Mouse (Mus musculus) macrophage (primary cell): ENCODE data around the gene Tmc3. TPM values are rescaled to one million over a fixed set of nuclear protein-coding genes. Genes with fewer than 3 reads are reported as not detected.

ENCODE experiments used
- H3K27ac ChIP-seq: fragments of 350-480 bp; formaldehyde crosslinking; 2 replicates; pipeline ENCODE4 v1.9.0; 2021
- H3K36me3 ChIP-seq: fragments of 350-480 bp; formaldehyde crosslinking; 2 replicates; pipeline ENCODE4 v1.9.0; 2021; ENCODE audit errors: inconsistent target
- H3K4me3 ChIP-seq: fragments of 350-480 bp; formaldehyde crosslinking; 2 replicates; pipeline ENCODE4 v1.9.0; 2021; ENCODE audit errors: inconsistent target
- H3K79me2 ChIP-seq: fragments of 350-480 bp; formaldehyde crosslinking; 2 replicates; pipeline ENCODE4 v1.9.0; 2021; ENCODE audit errors: inconsistent target
- WGBS: methylation state at CpG from one replicate; pipeline ENCODE4 v1.1.7; 2026; ENCODE audit warnings: inconsistent platforms; ENCODE audit not compliant: missing documents; 5-methylcytosine and 5-hydroxymethylcytosine counted together
- polyA plus RNA-seq: library from polyadenylated mRNA; stranded (reverse); fragments of 250-400 nt; gene quantifications from 3 replicates; pipeline ENCODE4 v1.2.4, GENCODE M21; 2018; ENCODE audit warnings: inconsistent platforms
- total RNA-seq, 78 experiments: library from RNA; depleted of rRNA; stranded (reverse); fragments of 250-400 nt; gene quantifications; 1 replicate in 9 of 78; 2 replicates in 24 of 78; 3 replicates in 43 of 78; 4 replicates in 2 of 78; pipeline ENCODE4 v1.2.4; 2018; ENCODE audit warnings: inconsistent platforms in 56 of 78

The Tmc3 gene
- 1 to 10 TPM in 2 of 26 experiments, under 1 TPM in 18, not detected in 6; 0.13 to 2.8 (median 0.36) TPM for total RNA-seq (2018; cell fraction: chromatin; rRNA removed)
- total RNA-seq (2018; cell fraction: cytosol; rRNA removed) = under 1 TPM in 17 of 26 experiments, not detected in 9; under 0.01 to 0.22 (median 0.04) TPM
- total RNA-seq (2018; cell fraction: nucleus; rRNA removed) = 1 to 10 TPM in 1 of 26 experiments, under 1 TPM in 19, not detected in 6; 0.10 to 1.2 (median 0.37) TPM
- polyA plus RNA-seq = not detected in 3 replicates

DNA sequence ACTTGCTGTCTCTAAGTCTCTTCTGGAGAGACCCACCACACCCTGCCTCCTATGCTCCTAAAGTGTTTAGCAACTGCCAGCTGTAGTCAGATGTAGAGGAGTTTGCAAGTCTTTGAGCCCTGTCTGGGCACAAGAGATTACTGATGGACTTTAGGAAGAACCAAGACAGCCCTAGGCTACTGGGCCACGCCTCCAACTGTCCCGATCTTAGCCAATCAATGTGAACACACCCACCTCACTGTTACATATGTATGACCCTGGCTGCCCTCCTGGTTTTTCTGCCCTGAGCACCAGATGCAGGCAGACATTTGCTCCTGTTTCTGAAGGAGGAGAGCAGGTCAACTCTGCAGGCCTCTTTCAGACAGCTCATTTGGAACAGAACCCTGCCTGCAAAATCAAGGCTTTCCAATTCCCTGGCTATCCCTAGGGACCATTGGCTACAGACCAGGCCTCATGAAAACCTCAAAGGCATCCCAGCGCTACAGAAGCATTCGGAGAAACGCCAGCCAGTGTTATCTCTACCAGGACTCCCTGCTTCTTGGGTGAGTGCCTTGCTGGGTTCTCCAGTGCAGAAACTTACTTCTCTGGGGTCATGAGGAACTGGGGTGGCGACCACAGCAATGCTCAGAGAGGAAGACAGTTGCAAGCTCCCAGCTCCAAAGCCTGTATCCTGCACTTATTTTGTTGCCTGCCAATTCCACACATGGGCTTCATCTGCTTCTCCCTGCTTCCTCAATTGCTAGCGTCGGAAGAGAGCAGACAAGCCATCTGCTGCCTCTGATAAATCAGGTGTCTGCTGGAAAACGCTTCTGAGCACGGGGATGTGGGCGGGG lies at the start of gene Tmc3:
Tmc3 (plus strand) TSS at position 289 of the 833 bp plus-strand sequence.
- Histone ChIP-seq H3K36me3 (no peaks in the 10 kb centered on the region), H3K27ac (no peak within 1 kb of the TSS), H3K79me2 (no peaks in the 10 kb centered on the region), H3K4me3 (no peak within 1 kb of the TSS)
- 56% methylated on average over 11 of the region's 11 CpGs for WGBS

DNA sequence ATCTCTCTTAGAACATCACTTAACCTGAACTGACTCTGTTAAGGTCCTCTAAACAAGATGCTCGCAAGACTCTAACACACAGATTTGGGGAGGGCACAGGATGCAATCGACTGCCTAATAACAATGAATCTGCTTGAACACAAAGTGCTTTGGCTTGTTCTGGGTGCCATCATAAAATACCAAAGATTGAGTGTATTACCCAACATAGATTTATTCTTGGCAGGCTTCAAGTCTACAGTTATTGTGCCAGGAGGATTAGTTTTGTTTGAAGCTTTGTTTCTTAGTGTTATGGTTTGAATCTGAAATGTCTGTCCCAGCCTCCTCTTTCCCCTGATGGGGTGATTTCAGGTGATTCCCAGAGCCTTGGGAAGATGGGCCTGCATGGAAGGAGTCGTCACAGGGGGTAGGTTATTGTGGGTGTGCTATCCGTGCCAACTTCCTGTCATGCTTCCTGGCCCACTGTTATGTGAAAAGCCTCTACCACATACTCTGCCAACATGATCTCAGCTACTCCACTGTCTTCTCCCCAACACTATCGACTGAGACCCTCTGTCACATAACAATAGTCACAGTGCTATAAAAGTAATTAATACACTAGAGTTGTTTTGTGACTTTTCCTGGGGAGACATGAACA lies 43.1 kb upstream of the Tmc3 start:
- Histone ChIP-seq H3K4me3 (no peak overlapping the region), H3K27ac (no peak overlapping the region), H3K79me2 (no peaks in the 10 kb centered on the region), H3K36me3 (no peaks in the 10 kb centered on the region)
- WGBS = 51% methylated on average over 5 of the region's 5 CpGs

DNA sequence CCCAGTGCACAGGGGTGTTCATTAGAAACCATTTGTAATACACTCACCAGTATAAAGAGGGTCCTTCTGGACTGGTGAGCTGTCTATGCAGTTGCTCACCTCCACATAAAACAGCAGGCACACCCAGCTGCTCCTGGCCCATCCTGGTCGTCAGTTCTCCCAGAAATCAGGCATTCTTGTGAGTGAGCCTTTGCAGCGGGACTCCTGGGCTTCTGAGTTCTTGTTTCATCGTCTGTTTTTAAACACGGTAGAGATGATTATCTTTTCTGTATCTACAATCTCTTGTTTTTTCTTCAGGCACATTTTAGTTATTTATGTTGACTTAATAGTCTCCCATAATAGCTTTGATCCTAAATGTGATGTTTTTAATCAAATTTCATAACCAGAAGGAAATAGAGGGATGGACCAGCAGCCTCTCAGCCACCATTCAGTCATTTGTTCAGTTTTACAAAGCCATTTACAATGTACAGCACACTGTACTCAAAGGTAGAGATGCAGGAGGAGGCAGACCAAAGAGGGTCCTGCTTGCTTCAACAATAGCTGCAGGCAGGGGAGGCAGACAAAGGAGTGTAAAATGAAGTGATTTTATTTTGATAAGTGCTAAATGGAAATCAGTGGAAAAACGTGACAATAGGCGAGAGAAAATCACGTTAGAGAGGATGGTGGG lies 35.9 kb upstream of the Tmc3 start:
- no peaks in the 10 kb centered on the region for H3K79me2 ChIP-seq
- WGBS = 76% methylated on average over 6 of the region's 7 CpGs

DNA sequence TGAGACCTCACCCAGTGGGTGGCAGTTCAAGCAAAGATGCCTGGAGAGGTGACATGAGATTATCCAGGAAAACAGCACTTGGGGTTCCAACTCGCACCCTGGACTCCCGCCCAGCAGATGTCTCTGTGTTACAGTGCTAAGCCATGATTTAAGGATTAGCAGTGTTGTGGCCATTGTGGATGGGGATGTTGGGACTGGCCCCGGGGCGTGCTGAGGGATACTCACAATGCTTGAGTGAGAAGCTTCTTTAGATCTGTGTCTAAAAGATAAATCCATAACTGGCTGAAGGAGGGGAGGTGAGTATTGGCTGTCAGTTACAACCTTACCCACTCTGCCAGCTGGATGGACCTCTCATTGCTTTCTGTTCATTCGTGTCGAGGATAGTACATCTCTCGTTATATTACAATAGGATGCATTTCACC lies 35.4 kb upstream of the Tmc3 start:
- Histone ChIP-seq H3K4me3 (no peak overlapping the region), H3K27ac (no peak overlapping the region), H3K79me2 (no peaks in the 10 kb centered on the region), H3K36me3 (no peaks in the 10 kb centered on the region)
- WGBS = 87% methylated on average over 7 of the region's 7 CpGs

More for the DNA sequence above, 35.9 kb upstream of the Tmc3 start:
- Histone ChIP-seq H3K27ac (no peak overlapping the region), H3K36me3 (no peaks in the 10 kb centered on the region), H3K4me3 (no peak overlapping the region)

DNA sequence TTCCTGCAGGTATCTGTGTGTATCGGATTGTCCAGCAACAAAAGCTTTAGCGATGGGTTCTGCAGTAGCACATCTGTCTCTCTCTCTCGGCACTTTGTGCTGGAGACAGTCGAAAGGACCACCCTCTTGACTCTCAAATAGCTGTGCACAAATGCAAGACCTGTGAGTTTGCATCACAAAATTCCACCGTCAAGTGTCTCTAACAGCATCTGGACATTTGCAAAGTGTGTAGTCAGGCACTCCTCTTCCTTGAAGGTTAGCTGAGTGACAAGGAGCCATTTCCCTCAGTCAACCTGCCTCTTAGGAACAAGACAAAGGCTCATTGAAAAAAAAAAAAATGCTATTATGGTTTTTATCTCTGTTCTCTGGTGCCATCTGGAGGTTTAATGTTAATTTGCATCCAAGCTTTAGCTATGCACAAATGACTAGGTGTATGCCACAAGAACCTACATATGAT lies 34.7 kb upstream of the Tmc3 start:
- WGBS = 73% methylated on average over 5 of the region's 5 CpGs
- no peaks in the 10 kb centered on the region for H3K79me2 ChIP-seq
- H3K36me3 ChIP-seq = no peaks in the 10 kb centered on the region
- H3K4me3 ChIP-seq = no peak overlapping the region
- no peak overlapping the region for H3K27ac ChIP-seq

DNA sequence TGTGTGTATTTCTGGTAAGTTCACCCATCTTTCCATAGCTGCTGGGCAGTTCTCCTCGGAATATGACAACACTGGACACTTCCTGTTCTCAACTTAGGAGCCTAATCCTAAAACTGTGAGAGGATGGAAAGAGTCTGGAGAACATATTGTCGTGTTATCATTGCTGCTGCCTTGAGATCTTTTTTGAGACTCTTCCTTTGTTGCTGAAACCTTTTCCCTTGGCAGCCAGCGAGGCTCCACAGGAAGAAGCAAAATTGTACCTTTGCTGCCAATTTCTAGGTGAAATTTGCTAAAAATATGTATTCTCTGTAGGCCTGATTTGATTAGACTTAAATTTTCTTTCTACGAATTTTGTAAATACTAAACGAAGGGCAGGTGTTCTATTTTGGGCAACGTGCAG lies 30.2 kb upstream of the Tmc3 start:
- no peak overlapping the region for H3K4me3 ChIP-seq
- no peak overlapping the region for H3K27ac ChIP-seq
- no peaks in the 10 kb centered on the region for H3K79me2 ChIP-seq
- H3K36me3 ChIP-seq = no peaks in the 10 kb centered on the region
- 78% methylated on average over 6 of the region's 6 CpGs for WGBS

DNA sequence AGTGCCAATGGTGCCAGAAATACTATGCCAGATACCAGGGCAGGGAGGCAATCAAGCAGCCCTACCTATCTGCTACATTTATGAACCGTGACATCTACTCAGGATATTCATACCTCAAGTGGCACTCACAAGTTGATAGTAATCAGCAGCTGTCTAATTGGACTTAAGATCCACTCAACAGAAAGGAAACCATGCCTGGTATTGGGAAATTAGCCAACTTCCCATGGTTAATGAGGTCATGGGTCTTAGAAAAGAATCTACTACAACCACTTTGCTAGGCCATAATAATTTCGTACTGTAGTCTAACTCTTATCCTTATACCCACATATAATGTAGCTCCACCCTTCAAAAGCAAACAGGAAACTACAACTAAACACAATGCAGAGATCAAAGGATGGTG lies 28.2 kb upstream of the Tmc3 start:
- Histone ChIP-seq H3K4me3 (no peak overlapping the region), H3K27ac (no peak overlapping the region), H3K36me3 (no peaks in the 10 kb centered on the region), H3K79me2 (no peaks in the 10 kb centered on the region)
- 4% methylated on average over 2 of the region's 2 CpGs for WGBS

DNA sequence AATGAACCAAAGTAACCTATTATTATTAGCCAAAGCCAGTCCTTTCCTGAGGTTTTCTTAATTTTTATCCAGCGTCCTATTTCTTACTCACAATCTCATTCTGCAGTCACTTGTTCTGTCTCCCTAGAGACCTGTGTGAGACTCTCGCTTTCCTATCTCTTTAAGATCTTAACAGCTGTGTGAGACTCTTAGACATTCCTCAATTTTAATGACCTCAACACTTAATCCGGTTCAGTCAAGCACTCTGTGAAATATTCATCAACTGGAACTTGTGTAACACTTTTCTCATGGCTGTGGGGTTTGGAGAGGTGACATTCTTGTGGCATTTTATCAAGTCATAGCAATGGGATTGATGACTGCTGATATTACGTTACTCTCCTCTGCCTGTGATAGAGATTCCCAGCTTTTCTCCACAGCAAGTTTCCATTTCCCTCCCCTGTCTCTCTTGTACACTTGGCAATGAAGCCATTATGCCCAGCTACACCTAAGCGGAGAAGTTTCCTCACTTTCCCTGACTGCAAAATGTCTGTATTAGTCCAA lies 25.9 kb upstream of the Tmc3 start:
- H3K27ac ChIP-seq = no peak overlapping the region
- whole genome bisulfite sequencing = 87% methylated on average over 5 of the region's 5 CpGs
- no peaks in the 10 kb centered on the region for H3K36me3 ChIP-seq
- H3K79me2 ChIP-seq = no peaks in the 10 kb centered on the region
- no peak overlapping the region for H3K4me3 ChIP-seq

DNA sequence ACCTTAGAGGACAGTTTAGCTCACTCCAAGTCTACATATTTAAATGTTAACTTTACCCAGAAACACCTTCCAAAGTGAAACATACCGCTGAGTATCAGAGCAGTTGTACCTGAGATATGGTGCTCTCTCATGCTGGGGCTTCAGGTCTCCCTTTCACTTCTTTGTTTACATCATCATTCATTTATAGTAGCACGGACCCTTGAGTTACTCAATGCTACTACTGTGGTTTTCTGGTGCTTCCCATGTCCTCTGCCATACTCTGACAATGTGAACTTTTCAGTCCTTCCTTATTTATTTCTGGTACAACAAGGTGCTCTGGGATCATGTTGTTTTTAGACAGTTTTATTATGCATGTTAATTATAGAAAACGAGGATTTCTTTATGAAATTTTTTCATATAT lies 25.2 kb upstream of the Tmc3 start:
- Histone ChIP-seq H3K79me2 (no peaks in the 10 kb centered on the region), H3K27ac (no peak overlapping the region), H3K36me3 (no peaks in the 10 kb centered on the region), H3K4me3 (no peak overlapping the region)
- WGBS = 34% methylated on average over 3 of the region's 3 CpGs

DNA sequence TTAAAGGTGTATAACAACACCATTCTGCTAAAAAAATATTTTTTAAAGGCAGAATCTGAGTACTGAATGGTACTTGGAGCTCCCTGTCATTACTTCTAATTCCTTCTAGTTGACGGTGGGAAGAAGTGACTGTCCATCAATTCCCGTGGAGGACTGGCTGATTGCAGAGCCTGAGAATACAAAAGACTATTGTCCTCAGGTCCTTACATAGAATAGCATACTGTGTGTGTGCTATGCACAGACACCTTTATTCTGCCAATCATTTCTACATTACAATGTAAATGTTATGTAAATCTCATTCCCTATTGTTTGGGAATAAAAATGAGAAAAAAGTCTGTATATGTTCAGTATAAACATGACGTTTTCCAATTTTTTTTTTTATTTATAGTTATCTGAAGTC lies 22.9 kb upstream of the Tmc3 start:
- H3K4me3 ChIP-seq = no peak overlapping the region
- 79% methylated on average over 3 of the region's 3 CpGs for WGBS
- no peaks in the 10 kb centered on the region for H3K79me2 ChIP-seq
- no peak overlapping the region for H3K27ac ChIP-seq
- no peaks in the 10 kb centered on the region for H3K36me3 ChIP-seq

DNA sequence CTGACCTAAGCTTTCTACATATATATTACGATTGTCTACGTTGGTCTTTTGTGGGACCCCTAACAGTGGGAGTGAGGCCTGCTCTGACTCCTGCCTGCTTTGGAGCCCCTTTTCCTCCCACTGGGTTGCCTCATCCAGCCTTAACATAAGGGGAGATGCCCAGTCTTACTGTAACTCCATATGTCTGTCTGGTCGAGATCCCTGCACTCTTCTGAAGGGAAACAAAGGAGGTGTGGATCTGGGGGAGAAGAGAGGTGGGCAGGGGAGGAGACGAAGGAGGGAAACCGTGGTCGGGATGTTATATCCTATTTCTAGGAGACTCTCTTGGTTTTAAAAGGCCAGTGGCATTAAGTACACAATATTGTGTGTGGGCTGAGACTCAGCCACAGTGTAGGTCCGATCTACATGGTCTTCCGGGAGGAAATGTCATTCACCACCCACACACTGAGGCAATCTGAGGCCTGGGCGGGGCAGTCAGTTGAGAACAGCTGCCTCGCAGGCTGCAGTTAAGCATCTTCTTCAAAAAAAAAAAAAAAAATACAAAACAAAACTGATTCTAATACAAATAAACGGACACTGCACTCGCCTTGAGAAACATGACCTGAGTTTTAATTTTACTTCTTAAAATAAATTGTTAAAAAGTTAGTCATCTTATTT lies 20.0 kb upstream of the Tmc3 start:
- WGBS = 45% methylated on average over 11 of the region's 12 CpGs
- H3K27ac ChIP-seq = peak overlapping the region; percentile 70; the same call in 1 of the 2 replicates
- no peaks in the 10 kb centered on the region for H3K36me3 ChIP-seq

DNA sequence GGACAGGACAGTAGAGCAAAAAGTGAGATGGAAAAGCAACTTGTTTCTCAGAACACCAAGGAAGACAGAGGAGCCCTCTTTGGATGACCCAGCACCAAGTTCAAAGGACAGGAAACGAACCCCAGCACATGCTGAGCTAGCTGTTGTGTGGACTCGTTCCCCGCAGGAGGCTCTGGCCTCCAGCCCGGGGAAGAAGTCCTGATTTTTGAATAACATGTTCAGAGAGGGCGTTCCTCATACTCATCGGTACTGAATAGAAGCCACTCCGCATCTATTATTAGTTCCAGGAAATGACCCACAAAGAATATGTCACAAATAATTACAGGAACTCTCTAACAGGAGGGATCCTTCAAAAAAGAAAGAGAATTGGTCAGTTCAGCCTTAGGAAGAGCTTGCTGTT lies 18.8 kb upstream of the Tmc3 start:
- Histone ChIP-seq H3K79me2 (no peaks in the 10 kb centered on the region), H3K27ac (peak overlapping the region; percentile 70), H3K4me3 (no peak overlapping the region), H3K36me3 (no peaks in the 10 kb centered on the region)
- WGBS = 3% methylated on average over 6 of the region's 7 CpGs

More for the DNA sequence above, 20.0 kb upstream of the Tmc3 start:
- Histone ChIP-seq H3K4me3 (no peak overlapping the region), H3K79me2 (no peaks in the 10 kb centered on the region)

DNA sequence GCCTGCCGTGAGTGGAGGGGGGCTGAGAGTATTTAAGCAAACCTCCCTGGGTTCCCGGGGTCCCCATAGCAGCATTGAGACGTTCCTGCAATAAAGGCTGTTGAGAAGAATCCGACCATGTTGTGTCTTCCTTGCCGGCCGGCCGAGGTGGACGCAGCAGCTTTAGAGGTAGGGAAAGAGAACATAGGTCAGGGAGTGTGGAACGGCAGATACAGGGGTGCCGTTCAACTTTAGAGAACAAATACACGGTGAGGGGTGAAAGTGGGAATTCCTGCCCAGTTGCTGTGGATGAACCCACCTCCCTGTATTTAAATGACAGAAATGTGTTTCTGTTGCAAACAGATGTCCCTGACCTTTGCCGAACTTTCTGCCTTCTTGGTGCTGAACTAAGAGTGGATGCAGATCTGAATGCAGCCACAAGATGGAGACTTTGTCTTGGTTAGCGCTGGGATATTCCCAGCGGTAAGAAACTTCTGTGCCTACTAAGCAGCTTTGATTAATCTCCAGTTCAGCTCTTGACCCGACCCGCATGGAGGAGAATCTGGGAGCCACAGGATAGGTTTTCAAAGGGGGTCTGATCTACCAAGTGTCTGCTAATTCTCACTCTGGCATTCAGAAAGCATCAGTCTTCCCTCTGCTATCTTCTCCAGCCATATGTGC lies 16.8 kb upstream of the Tmc3 start:
- Histone ChIP-seq H3K4me3 (no peak overlapping the region), H3K36me3 (no peaks in the 10 kb centered on the region), H3K79me2 (no peaks in the 10 kb centered on the region), H3K27ac (no peak overlapping the region)
- 50% methylated on average over 16 of the region's 16 CpGs for WGBS
